Mouse (Mus musculus): ENCODE data around the gene Srd5a2. TPM values are rescaled to one million over a fixed set of nuclear protein-coding genes. Genes with fewer than 3 reads are reported as not detected.

Gene Srd5a2
- polyA plus RNA-seq, 1 experiment from 2014 or later, result not detected

DNA sequence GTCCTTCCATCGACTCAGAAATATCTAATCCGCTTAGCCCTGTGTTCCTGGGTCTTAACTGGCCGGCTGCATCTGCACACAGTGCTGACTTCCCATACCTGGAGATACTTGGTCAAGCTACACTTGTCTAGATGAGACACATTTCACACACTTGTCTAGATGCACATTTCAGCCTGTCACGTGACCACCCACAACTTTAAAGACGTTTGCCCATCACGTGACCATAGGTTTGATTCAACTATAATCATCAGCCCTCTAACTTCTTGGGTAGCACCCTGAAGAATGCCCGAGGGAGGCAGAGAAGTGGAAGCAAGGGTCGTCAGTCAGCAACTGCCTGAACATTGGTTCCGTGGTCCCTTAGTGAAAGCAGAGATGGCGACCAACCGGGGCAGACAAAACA is 75.1 kb downstream of the Srd5a2 start:
- Histone ChIP-seq H3K9ac (no peak overlapping the region), H3K9me3 (no peaks in the 10 kb centered on the region), H3K4me1 (no peaks in the 10 kb centered on the region), H3K4me2 (no peak overlapping the region), H3K27ac (no peak overlapping the region), H3K4me3 (replicated peaks) (no peak overlapping the region), H3K27me3 (replicated peaks) (no peaks in the 10 kb centered on the region), H3K36me3 (no peaks in the 10 kb centered on the region)
- ATAC-seq (ENCODE audit: insufficient read depth, low FRiP score, low read depth), result no peak
- 84% methylated on average over 11 of the region's 11 CpGs for WGBS

GRCm38 (mm10) chr17:73971291-73971690 is 76.4 kb downstream of the Srd5a2 start:
- no peaks in the 10 kb centered on the region for H3K9me3 ChIP-seq
- no peaks in the 10 kb centered on the region for H3K4me1 ChIP-seq
- no peak overlapping the region for H3K9ac ChIP-seq
- no peak overlapping the region for H3K27ac ChIP-seq
- H3K27me3 ChIP-seq (replicated peaks), result no peaks in the 10 kb centered on the region
- WGBS, result 71% methylated on average over 4 of the region's 4 CpGs
- H3K4me2 ChIP-seq, result no peak overlapping the region
- no peaks in the 10 kb centered on the region for H3K36me3 ChIP-seq
- no peak overlapping the region for H3K4me3 ChIP-seq (replicated peaks)
- ATAC-seq (ENCODE audit: insufficient read depth, low FRiP score, low read depth), result no peak

- Histone ChIP-seq H3K36me3 (no peaks in the 10 kb centered on the region), H3K27ac (no peak overlapping the region; the same call in 1 of the 2 replicates), H3K9ac (no peak overlapping the region), H3K4me1 (no peaks in the 10 kb centered on the region), H3K9me3 (no peaks in the 10 kb centered on the region), H3K27me3 (replicated peaks) (no peaks in the 10 kb centered on the region), H3K4me3 (replicated peaks) (no peak overlapping the region), H3K4me2 (no peak overlapping the region)
- ATAC-seq (ENCODE audit: insufficient read depth, low FRiP score, low read depth), result peak; percentile 35; the same call in 1 of the 2 replicates
- WGBS, result 54% methylated on average over 3 of the region's 3 CpGs
Observed at GRCm38 (mm10) chr17:73970361-73971027, 77.2 kb downstream of the Srd5a2 start.

Other genes starting within 250 kb of the Srd5a2 start
- gene Ehd3, start 243.8 kb downstream of the Srd5a2 start, polyA plus RNA-seq (2015; fragmentation: Nextera tagmentation; extraction: Ambion mirVana), result 4.7 and 4.8 TPM in 2 replicates
- 3.9 and 5.5 TPM in 2 replicates for gene Xdh, start 97.7 kb downstream of the Srd5a2 start, polyA plus RNA-seq (2015; fragmentation: Nextera tagmentation; extraction: Ambion mirVana)
- gene Memo1, start 247.6 kb upstream of the Srd5a2 start, polyA plus RNA-seq (2015; fragmentation: Nextera tagmentation; extraction: Ambion mirVana), result 83.1 and 84.7 TPM in 2 replicates